Mouse (Mus musculus) gastrocnemius, postnatal 10 days (tissue): ENCODE measurements around the gene Tspan3. TPM values are rescaled to one million over a fixed set of nuclear protein-coding genes. Genes with fewer than 3 reads are reported as not detected.

Experiments used
- DNase-seq: peaks from one replicate; pipeline ENCODE4 v3.0.0; 2021; ENCODE audit warnings: mixed read lengths
- total RNA-seq, 2 experiments: library from RNA; stranded (reverse); gene quantifications; 2 replicates each; pipeline ENCODE4 v1.2.3; 2021

Tspan3 gene
- total RNA-seq, 2 experiments from 2014 or later: 158 to 160 TPM

DNA sequence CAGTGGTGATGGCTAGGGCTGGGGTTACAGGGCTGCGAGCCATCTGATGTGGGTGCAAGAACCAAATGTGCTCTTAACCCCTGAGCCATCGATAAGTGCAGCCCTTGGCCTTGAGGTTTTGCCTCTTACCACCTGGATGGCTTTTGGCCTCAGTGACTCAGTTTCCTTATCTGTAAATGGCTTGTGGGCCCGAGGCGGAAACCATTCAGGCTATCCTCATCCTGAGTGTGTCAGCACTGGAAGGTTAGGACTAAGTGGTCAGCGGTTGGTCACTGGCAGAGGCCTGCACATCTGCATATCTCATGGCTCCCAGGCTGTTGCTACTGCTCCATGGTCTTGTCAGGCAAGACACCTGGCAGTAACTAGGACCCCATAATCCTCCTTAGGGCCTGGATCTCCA lies 47.2 kb downstream of the Tspan3 start:
- no peak for DNase-seq

GRCm38 (mm10) chr9:56108174-56108573 lies 57.1 kb downstream of the Tspan3 start:
- DNase-seq: no peak

DNA sequence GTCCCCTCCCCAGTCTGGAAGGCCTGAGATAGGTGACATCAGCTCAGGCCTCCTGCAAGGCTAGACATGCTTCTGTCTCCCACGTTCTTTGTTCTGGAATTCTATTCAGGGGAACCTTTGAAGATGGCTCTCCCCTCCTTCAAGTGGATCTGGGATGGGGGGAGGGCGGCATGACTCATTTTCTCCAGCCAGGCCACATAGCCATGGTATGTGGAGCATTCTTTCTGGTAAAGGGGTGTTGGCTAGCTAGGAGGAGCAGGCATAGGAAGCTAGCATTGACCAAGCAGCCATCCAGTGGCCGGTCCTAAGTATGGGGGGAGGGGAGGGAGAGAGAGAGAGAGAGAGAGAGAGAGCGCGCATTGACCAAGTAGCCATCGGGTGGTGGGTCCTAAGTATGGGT lies 57.8 kb downstream of the Tspan3 start:
- no peak for DNase-seq

DNA sequence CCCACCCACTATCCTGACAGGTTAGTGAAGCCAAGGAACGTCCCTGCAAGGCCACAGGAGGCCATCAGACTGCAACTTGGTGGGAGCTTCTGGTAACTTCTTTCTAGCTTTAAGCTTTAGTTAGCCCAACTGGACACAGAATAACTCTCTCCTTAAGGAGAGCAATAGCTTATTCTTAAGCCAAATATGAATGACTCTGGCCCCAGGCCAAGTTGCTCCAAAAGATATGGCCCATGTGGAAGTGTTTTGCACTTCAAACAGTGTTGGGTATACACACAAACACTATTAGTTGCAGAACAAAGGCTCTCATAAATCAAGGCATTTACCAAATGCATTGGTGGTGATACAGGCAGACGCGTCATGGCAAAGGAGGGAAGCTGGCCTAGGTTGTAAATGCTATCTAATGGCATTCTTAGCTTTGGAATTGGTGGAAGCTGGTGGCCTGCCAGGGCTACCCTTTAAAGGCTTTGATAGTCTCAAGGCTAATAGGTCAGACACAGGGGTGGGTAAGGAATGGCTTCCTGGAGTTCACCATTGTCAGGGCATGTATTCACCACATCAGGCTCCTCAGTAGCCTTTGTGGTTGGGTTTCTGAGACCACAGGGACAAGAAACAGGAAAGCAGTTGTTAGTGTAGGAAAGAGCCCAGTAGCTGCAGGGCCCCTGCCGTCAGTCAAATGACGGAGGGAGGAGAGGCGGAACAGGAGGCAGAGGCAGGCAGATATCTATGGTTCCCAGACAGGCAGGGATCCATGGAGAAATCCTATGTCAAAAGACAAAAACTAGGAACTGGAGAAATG lies 58.8 kb downstream of the Tspan3 start:
- no peak for DNase-seq

- DNase-seq: no peak
These were observed 60.4 kb downstream of the Tspan3 start for GRCm38 (mm10) chr9:56104921-56105320.

DNA sequence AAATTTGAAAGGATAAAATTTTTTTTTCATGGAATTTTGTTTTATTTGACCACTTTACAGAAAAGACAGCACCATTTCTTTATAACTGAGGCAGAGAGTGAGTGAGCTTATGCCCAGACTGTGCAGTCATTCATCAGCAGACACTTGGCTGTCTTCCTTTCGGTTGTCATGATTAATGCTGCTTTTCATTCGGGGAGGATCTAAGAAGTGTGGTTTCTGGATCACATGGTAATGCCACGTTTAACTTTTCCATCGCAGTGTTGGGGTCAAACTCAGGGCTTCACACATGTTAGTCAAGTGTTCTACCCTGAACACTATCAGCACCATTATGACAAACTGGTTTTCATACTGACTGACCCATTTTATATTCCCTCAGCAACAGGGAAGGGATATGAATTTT lies 64.3 kb downstream of the Tspan3 start:
- DNase-seq: no peak

DNA sequence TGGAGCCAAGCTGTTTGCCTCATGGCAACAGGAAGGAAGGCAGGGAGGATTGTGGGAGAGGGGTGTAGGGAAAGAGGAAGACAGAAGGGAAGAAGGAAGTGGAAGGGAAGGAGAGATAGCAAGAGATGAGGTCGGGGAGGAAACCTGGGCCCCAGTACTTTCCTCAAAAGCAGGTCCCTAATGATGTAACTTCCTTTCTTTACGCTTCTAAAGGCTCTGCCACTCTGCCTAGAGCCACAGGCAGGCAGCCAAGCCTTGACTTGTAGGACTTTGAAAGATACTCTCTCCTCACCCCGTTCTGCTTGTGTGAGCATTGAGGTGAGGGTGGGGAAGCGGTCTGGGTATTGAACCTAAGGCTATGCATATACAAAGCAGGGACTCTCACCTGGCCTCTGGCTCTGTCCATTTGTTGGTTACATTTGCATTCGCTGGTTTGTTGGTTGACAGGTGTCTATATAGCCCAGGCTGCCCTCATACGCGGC lies 65.2 kb downstream of the Tspan3 start:
- no peak for DNase-seq

GRCm38 (mm10) chr9:56097584-56098298 lies 67.5 kb downstream of the Tspan3 start:
- DNase-seq: no peak

- DNase-seq: no peak
These were observed 73.2 kb downstream of the Tspan3 start for GRCm38 (mm10) chr9:56092102-56092501.

DNA sequence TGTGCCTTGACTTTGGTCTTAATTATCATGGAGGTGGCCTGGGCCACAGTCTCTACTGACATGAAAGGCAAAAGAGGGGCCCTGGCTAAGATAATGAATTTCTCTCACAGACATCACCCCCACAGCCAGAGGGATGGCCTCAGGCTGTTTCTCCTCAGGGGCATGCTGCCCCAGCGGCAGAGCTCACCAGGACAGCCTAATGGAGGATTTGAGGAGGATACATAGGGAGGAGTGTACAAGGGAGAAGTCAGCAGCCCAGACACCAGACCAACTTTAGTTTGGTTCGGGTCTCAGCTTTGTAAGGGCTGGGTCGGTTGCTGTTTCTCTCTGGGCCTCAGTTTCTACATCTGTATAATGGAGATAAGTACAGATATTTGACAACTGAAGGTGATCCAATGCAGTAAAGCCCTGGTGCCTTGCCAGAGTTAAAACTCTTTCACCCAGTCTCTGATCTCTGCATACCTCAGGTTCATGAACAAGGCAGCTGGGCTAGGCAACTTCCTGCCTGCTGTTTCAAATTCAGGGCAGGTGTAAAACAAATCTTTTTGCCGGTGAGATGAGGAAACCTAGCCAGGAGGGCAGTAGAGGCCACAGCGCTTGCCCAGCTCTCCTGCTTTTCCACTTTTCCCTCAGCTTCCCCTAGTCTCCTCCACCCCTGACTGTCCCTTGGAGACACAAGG lies 74.6 kb downstream of the Tspan3 start:
- DNase-seq: no peak

DNA sequence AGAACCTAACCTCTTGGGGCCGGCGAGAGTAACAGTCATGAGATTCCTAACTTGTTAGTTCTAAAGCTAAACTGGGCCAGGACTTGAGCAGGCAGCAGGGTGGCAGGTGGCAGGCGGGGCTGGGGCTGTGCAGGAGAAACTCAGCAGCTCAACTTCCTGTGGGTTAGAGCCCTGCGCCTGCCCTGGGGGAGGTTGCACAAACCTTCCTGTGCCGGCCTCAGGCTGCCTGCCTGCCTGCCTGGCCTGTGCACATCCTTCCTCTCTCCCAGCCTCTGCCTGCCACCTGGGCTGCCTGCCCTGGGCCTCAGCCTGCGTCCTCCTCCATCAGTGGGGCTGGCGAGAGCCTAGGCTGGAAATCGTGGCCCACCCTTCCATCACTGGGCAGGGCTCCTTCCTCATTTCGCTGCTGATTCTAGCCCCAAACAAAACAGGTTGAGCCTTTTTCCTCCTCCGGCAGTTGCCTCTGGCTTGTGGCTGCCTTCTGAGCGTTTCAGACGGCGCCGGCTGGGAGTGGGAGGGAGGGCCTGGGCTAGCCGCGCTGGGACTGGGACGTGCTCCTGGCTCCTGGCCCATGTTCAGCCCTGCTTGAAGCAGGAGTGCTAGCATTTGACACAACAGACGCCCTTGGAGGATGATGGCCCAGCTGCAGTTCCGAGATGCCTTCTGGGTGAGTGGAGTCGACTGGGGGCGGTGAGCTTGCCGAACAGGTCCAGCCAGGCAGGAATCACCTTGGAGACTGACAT lies 75.3 kb downstream of the Tspan3 start, which contains the start of gene Pstpip1:
Gene Pstpip1 (plus strand): TSS at position 185 of the 743 bp plus-strand sequence.
- peak; percentile 82 for DNase-seq

- no peak for DNase-seq
These were observed 78.8 kb downstream of the Tspan3 start for GRCm38 (mm10) chr9:56086524-56086923.

Other genes starting within 250 kb of the Tspan3 start
- 10 to 100 TPM in 1 of 2 experiments, 1 to 10 TPM in 1; 9.5 to 11.1 TPM for gene Scaper, start 227.4 kb downstream of the Tspan3 start, total RNA-seq
- not detected for gene 4930563M21Rik, start 154.9 kb downstream of the Tspan3 start, total RNA-seq
- gene Rcn2, start 123.6 kb downstream of the Tspan3 start, total RNA-seq: 10 to 100 TPM; 28.2 to 33.1 TPM
- 1 to 10 TPM; 2.0 to 4.2 TPM for gene Pstpip1, start 75.5 kb downstream of the Tspan3 start, total RNA-seq